Mouse (Mus musculus): ENCODE data around the gene Wdr64. TPM values are rescaled to one million over a fixed set of nuclear protein-coding genes. Genes with fewer than 3 reads are reported as not detected.
A peak's percentile ranks its signal among the peaks of the same experiment; 100 is the strongest.

The Wdr64 gene
- total RNA-seq (2021) (not detected), polyA plus RNA-seq (2012; rRNA removed) (not detected in 2 replicates)
- long read RNA-seq: 0 reads

DNA sequence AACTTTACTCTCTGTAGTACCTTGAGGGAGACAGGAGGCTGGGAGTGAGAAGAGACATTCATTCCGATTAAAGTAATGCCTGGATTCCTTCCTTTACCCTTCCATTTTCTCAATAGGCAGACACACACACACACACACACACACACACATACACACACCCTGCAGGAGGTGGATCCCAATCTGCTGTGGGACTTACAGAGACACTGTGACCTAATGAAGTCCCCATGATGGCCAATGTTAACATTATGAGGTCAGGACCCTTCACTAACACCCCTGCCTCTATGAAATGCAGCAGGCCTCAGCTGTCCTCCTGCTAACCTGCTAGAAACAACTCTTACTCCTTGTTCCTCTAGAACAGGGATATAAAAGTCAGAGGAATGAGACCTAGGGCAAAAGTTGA lies at the start of gene Wdr64:
TSS of gene Wdr64 (plus strand) at position 301 of the 400 bp plus-strand sequence.
- DNase-seq: no peak

DNA sequence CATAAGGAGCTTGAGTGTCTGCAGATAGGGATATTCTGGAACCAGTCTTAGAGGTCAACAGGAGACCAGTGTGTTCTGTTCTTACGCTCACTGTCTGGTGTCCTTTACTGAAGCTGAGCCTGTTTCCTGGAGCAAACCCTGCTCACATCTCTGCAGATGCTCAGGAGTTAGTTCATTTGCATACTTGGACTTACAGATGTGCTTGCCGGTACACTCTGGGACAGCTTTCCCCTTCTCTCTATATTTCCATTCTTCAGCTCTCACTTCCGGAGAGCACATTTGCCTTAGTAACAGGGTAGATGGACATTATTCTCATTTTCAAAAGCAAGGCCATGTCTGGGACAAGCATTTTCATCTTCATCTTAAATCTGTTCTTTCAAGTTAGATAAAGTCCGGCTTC lies 49.8 kb upstream of the Wdr64 start:
- DNase-seq: no peak

DNA sequence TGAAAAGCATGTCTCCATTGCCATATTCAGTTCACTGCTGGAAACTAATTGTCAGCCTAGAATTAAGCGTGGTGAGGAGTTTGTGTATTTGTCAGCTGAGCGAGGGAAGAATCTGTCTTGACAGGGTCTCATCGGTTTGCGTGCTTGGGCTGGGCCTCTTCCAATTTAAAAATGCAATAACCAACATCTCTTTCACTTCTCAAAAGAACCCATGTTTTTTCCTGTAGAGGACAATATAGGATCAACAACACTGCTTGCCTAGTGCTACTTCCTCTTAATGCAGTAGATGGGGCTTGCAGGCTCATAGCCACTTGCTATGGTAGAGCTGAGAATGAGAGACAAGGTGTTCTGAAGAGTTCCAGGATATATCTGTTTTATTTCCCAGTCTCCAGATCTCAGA lies 38.5 kb upstream of the Wdr64 start:
- no peak for DNase-seq

DNA sequence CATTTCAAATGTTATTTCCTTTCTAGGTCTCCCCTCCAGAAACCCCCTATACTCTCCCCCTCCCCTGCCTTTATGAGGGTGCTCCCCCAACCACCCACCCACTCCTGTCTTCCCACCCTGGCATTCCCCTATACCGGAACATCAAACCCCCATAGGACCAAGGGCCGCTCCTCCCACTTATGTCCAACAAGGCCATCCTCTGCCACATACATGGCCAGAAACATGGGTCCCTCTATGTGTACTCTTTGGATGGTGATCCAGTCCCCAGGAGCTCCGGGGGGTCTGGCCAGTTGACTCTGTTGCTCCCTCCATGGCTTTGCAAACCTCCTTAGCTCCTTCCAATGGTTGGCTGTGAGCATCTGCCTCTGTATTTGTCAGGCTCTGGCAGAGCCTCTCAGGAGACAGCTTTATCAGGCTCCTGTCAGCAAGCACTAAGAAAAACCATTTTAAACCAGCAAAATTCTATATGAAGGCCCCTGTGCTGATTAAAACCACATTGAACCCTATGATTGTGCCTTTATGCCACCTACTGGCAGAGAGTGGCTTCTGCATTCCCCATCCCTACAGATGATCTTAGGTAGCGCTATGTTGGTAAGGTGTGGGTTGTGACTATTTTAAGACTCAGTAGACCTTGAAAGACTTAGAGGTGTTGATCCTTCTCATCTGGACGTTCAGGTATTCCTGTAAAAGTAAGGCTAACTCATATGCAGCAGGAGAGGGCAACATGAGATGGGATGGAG lies 29.6 kb upstream of the Wdr64 start:
- no peak for DNase-seq

DNA sequence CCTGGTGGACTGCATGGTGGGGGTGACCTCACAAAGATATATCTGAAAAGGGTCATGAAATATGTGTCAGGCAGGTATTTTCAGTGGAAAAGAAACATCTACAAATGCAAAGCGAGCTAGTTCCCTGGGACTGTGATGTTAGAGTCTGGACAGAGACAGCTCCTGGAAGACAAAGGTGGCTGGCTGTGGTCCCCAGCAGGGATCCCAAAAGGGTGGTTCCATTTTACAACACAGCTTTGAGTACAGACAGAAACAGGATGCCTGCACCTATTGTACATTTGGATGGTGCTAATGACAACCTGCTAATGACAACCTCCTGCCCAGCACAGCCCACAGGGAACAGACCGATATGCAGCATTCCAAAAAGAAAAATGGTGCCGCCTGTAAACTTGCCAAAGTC lies 28.9 kb upstream of the Wdr64 start:
- DNase-seq: no peak

DNA sequence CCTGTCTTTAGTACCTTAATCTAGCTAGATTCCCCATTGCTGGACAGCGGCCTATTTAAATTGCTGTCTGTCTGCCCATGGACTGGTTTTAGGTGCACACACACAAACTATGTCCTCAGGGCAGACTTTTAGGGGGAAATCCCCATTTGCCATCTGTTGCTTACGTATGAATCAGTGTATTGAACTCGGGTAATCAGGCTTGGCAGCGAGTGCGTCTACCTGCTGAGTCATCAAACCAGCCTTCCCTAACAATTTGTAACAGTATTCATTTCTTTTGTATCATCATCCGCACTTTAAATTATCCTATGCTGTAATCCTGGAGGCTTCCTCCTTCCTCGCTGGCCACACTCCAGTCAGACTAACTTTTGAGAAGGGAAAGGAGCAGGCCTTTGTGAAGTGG lies 28.4 kb upstream of the Wdr64 start:
- DNase-seq: no peak

DNA sequence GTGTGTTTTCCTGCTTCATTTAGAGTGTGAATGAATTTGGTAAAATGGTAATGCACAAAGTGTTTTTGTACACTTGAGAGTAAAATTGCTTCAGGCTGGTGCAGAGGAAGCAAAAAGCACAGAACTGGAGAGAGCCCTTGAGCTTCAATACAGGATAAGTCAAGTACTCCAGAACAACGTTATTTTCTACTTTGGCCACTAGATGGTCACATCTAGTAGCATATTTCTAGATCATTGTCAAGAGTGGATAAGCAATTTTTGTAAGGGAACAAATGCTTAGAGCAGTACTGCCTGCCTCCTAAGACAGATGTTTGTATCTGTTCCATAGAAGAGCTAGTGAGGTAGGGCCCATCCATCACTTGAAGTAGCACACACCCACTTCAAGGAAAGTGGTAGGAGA lies 26.8 kb upstream of the Wdr64 start:
- DNase-seq: no peak

DNA sequence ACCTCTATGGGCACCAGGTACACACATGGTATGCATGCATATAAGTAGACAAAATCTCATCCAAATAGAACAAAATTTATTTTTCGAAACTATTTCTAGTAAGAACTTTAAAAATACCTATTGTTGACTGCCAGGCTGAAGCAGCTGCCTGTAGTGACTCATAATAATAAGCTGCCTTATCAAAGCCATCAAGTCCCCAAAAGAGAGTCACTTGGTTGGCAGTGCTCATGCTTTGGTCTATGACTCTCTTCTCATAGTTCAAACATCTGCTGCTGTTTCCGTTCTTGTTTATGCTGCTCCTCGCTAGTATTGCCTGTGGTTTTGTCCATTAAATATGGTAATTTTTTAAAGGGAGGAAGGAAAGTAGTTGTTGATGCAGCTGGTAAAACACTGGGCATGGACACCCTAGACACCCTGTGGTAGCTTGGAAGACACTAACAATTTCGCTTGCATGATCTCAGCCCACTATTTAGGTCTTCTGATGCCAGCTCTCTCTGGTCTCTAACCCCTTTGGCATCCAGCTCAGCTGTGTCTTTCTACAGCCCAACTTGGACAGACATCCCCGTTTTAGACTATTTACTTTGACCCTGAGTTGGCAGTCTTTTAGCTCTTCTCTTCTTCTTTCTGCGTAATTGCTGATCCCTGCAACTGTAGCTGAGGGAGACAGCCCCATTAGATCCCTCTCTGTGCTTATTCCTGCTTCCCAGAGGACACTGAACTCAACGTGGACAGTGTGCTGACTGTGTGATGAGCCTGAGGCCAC lies 24.6 kb upstream of the Wdr64 start:
- no peak for DNase-seq

DNA sequence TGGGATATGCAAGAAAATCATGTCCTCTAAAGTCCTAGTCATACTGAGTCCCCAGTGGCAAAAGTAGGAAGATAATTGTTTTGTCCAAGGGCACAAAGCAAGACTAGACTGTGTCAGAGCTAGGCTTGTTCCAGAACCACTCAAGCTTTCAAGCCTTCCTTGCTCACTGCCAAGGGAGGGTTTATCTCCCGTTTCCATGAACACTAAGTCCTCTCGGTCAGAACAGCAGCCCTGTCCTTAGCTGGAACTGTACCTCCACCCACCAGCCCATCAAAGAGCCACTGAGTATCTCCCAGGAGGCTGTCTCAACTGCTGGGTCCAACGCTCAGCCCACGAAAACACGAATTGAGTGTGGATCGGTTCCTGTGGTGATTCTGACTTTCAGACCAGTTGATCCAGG lies 23.3 kb upstream of the Wdr64 start:
- DNase-seq: no peak

DNA sequence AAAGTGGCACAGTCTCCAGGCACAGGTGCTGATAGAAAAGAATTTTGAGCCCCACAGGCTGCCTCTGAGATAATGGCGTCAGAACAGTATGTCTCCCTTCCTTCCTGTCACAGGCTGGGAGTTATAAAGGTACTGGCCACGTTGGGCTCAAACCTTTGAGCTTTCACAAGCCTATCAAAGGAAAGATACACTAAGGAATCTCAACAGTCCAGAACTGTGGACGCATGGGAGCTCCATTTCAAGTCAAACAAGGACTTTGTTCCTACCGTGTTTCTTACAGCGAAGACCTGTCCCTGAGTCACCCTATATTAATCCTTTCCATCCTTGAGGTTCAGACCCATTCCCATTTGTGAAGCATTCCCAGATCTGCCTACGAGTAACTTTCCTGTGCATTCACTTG lies 20.9 kb upstream of the Wdr64 start:
- no peak for DNase-seq

DNA sequence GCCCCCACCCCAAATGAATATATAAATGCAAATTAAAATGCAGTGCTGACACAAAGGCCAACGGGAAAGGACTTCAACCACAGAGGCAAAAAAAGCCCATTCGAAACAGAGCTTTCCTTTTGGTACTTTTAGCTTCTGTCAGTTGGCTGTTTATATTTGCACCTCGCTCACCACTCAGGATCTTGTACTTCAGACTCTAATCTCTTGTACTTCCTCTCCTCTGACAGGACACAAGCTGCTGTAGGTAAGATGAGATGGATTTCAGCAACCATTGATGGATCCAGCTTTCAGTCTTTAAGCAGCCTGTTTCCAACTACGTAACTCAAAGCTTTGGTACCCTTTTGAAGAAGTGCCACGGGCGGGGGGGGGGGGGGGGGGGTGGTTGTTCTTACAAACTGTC lies 17.4 kb upstream of the Wdr64 start:
- DNase-seq: no peak

DNA sequence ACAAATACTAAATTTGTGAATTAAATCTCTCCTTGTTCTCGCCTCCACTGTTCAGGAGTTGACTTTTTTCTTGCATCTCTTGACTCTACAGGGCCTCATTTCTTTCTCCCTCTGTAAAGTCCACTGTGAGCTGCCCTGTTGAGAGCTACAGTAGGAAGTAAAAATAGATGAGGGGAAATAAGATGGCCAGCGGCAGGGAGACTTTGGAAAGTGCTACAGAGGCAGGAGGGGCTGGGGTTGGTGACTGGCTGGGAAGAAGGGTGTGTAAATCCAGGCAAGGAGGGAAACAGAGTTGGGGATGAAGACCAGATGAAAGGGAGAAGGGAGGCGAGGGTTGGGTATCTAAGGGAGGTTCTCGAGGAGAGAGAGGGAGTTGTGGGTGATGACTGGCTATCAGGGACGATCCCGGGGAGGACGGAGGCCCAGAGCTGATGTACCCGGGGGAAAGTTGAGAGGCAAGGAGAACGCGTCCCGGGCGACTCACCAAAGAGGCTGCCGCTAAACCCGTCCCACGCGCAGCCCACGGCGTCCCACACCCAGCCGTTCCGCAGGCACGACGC lies 6.6 kb upstream of the Wdr64 start:
- no peak for DNase-seq

DNA sequence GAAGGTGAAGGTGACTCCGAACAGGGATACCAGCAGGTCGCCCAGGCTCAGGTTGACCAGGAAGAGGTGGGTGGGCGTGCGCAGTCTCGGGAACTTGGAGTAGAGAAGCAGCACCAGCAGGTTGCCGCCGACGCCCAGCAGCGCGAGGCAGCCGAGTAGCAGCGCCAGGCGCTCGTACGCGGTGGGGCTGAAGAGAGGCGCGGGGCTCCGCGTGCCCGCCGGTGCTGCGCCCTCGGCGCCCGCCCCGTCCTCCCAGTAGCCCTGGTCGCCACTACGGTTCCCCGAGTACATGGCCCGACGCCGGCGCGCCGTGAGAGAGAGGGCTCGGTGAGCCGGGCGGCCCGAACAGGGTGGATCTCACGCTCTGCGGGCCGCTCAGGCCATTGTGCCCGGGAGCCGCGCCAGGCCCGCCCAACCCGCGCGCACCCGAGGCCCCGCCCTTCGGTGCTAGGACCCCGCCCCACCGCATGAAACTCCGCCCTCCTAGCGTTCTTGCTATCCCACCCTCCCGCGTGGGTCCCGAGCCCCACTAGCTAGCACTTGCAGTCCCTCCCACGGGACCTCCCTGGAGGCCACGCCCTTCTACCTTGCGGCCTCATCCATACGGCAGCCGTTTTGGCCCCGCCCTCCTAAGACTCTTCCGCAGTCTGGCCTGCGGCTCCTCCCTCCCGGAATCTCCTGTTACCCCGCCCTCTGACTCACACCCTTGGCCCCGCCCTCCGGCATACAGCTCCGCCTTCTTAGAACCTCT lies 6.0 kb upstream of the Wdr64 start, which contains the start of the genes Opn3 and Chml:
TSS of gene Opn3 (minus strand) at position 531 of the 751 bp plus-strand sequence.
TSS of gene Chml (minus strand) at position 656 of the 751 bp plus-strand sequence.
- peak; percentile 100 for DNase-seq

DNA sequence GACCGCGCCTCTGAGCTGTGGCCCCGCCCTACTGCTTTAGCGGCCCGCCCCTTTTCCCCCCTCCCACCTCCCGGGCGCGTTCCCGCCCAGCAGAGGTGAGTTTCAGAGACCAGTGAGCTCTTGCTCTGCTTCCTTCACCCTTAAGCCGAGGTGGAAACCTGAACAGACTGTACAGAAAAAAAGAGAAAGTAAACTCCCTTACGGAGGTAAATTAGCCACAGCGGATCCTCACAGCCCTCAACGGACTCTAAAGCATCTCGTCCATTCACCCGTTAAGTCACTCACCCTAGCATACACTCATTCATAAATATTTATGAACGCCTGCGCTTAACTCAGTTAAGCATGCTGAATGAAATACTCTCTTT lies 5.4 kb upstream of the Wdr64 start:
- DNase-seq: no peak

DNA sequence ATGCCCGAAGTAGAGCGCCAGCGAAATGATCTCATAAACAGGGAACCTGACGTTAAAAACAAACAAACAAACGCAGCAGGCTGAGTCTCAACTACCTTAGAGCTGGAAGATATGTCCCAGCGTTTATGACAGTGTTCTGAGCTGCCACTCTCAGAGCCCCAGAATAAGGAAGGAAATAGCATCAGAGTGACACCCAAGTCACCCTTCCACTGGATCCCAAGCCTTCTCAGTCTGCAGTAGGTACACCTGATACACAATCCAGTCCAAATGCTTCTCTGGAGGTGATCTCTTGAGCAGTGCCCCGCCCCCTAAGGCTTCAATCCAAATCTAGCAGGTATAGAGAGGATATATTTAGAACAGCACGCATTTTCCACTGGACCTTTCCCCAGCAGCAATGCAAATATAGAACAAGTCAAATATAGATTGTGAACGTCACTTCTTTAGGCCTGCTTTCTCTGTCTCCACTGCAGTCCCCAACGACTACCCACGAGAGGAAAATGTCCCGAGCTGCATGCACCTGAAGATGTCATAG lies 4.9 kb upstream of the Wdr64 start:
- no peak for DNase-seq

DNA sequence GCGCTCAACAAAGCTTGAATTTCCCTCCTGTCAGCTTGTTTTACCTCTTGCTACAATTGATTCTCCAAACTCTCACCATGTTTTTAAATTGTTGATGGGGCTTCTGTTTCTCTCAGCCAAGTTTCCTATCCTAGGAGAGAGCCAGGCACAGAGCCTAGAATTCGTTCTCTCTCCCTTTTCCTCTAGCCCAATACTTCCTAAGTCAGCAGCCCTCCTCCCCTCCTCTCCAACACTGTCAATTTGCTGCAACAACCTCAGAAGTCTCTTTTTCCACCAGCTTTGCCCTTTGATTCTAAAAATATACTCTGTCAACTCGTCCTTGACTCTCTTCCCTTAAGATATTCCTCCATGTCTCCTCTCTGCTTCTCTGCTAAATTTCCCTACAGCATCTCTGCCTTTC lies 982 bp downstream of the Wdr64 start:
- no peak for DNase-seq

DNA sequence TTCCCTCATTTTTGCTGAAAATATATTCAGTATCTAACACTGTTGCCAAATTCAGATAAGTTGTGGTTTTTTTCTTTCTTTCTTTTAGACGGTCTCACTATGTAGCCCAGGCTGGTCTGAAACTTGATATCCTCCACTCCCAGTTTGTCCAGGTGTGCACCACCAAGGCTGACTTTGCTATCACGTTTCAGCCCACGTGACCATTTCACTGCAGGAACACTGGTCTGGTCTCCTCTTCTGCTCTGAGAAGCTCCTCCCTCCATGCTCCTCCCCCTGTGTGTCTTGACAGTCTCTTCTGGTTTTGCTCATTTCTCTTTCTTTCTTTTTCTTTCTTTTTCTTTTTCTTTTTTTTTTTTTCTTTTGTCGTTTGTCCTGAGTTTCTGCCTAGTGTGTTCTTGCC lies 1.4 kb downstream of the Wdr64 start:
- DNase-seq: no peak

DNA sequence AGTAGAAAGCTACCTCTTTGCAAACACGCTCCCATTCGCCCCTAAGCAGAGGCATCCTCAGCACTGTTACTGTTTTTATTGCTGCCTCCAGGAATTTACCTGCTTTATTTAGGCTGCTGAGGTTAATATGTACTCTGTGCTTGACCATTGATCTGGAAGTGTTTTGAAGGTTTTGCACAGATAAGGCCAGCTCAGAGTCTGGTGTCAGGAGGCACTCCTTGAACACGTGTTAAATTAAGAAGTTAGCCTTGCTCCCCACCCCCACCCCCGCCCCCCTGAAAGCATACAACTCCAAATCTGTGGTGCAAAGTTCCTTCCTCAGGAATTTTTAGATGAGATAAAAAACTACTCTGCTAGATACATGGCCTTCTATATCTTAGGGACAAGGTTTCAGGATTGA lies 2.8 kb downstream of the Wdr64 start:
- DNase-seq: no peak

DNA sequence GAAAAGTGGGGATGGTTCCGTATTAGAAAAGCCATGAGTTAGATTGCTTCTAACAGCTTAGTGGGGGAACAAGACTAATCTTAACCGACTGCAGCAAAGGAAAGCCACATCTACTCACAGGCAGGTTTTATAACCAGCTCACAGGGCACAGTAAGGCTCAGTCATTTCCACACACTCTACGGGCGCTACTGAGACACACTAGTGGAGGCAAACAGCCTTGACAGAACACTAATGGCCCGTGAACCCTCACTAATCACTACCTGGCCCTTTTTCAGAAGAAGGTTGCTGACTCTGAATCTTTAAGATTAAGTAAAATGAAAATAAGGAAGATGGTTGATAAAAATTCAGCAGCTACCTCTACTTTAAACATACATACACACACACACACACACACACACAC lies 9.2 kb downstream of the Wdr64 start:
- no peak for DNase-seq

DNA sequence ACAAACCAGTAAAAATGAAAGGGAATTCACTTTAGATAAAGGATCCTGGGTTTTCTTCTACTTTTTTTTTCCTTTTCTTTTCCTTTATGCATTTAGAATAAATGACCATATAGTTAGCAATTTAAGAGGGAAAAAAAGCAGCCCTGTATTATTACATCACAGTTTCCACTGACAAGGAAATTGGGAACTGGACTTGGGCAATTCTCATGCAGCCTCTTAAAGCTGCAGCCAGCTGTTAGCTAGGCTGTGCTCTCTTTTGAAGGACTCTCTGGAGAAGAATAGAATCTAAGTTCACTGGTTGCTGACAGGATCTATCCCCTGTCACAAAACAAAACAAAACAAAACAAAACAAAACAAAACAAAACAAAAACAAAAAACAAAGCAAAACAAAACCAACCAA lies 9.6 kb downstream of the Wdr64 start:
- no peak for DNase-seq

DNA sequence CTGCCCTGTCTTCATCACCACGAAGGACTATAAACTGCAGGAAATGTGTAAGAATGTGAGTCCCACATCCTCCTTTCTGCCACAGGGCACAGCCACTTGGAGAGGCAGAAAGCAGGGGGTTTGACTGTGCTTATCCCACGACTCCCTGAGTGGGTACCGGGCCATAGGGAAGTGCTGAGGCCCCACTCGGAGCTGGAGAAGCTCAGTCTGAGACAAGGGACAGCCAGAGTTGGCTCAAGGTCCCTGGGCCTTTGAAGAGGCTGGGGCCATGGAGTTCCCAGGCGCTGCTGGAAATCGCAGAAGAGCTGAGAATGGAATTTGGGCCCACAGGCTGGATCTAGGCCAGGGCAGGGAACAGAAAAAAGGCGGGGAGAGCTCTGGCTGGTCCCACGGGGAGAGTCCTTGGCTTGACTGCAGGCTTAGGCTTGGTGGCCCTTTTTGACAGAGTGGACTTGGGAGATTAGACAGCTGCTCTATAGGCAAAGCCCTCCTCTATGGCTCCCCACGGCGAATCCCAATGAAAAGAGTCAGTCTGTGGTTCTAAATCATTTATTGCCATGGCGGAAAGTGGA lies 14.0 kb downstream of the Wdr64 start:
- peak; percentile 72 for DNase-seq

DNA sequence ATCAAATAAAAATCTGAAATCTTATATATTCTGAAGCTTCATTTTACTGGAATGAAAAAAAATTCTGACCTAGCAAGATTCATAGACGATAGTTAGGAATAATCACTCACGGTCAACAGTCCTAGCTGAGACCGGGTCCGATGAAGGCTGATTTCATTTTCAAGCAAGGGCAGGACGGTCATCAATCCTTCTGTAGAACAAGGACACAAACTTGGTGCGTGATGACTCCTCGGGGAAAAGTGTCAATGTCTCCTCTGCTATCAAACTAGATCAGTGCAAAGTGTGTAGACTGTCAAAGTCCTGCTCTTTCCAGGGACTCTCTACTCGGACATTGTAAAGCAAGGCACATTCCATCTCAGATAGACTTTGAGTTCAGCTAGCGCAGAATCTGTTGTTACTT lies 18.4 kb downstream of the Wdr64 start:
- DNase-seq: peak; percentile 64

All from adrenal gland, adult 2 months (tissue).